ENCODE assay signal across 21 mouse cellular contexts in the genomic region with DNA sequence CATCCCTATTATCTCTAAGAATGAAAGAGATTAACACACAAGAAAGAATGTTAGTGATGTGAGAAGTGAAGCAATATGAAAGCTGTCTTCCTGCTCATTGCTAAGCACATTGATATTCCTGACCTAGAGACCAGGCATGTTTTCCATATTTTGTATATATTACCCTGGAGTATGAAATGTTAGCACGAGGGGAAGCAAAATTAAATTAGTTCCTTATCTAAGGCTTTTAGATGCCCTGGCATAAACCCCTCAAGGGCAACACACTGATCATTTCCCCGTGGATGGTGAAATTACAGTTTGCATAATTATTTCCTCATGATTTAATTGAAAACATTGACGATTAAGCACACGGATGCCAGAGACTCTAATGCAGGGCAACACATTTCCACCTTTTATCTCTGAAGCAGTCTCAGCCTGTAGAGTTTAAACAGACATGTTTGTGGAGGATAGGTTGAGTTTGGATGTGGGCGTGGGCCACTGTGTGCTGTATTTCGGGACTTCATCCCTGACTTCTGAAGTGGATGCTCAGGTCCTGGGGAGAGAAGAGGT.
"Had no signal": no experiment of that assay in that cellular context is flagged by ENCODE, and none has a peak within 500 bp of the region (broad histone marks: within the 10 kb centered on the region; RNA-seq: fewer than 3 reads in every experiment).

No protein-coding gene starts in this region.

- H3K4me3 ChIP-seq: intestine, embryonic 15.5 days; kidney, embryonic 15.5 days; left cerebral cortex, adult 2 months; limb, embryonic 12.5 days; limb, embryonic 15.5 days; lung, embryonic 15.5 days had no signal

- H3K27ac ChIP-seq: intestine, embryonic 15.5 days; kidney, embryonic 15.5 days; left cerebral cortex, adult 2 months; limb, embryonic 12.5 days; limb, embryonic 15.5 days; liver, embryonic 14.5 days; lung, embryonic 15.5 days; stomach, postnatal 0 days had no signal

- H3K36me3 ChIP-seq: intestine, embryonic 15.5 days; kidney, embryonic 15.5 days; limb, embryonic 12.5 days; limb, embryonic 15.5 days; lung, embryonic 15.5 days had no signal

- H3K9ac ChIP-seq: intestine, embryonic 15.5 days; kidney, embryonic 15.5 days; limb, embryonic 12.5 days; limb, embryonic 15.5 days; liver, embryonic 14.5 days; liver, postnatal 0 days; lung, embryonic 15.5 days had no signal

- ATAC-seq: intestine, embryonic 15.5 days; liver, postnatal 0 days had no signal

- H3K27me3 ChIP-seq: intestine, embryonic 15.5 days; kidney, embryonic 15.5 days; limb, embryonic 12.5 days; limb, embryonic 15.5 days; lung, embryonic 15.5 days had no signal

- H3K4me2 ChIP-seq: intestine, embryonic 15.5 days; kidney, embryonic 15.5 days; limb, embryonic 12.5 days; limb, embryonic 15.5 days; liver, embryonic 11.5 days; lung, embryonic 15.5 days had no signal

- H3K4me1 ChIP-seq: intestine, embryonic 15.5 days; kidney, embryonic 15.5 days; limb, embryonic 12.5 days; limb, embryonic 15.5 days had no signal

- DNase-seq: kidney, adult 11 months; kidney, adult 8-10 months; kidney, postnatal 10 days; kidney, postnatal 36 days; layer of hippocampus, postnatal 36 days; left cerebral cortex, postnatal 4 days; liver, postnatal 0 days; lung, postnatal 10 days; lung, postnatal 36 days; right cerebral cortex, postnatal 14 days; right cerebral cortex, postnatal 4 days; thymus, postnatal 25 days had no signal

- H3K9me3 ChIP-seq: intestine, embryonic 15.5 days; kidney, embryonic 15.5 days; limb, embryonic 12.5 days; limb, embryonic 15.5 days; lung, embryonic 15.5 days had no signal
